8 mouse cellular contexts compared by ENCODE assay signal in genomic region chr1:44551461-44552370, GRCm38 (mm10). TPM values are rescaled to one million over a fixed set of nuclear protein-coding genes. Genes with fewer than 3 reads are reported as not detected.
DNase-seq lines count a peak whose midpoint lies in the region; ATAC-seq and TF ChIP-seq lines count a peak whose summit lies in the region.

Gene Gulp1 (plus strand): TSS chr1:44551511.

- H3K36me3 ChIP-seq in hindbrain, embryonic 15.5 days: no peaks in the 10 kb centered on the region

- intact Hi-C loops in left cerebral cortex, adult 2 months (cut with DNase I): loop anchor here (10.0 kb wide), 2 partner anchors 163 to 193 kb away; no protein-coding TSS in a partner anchor

- H3K4me3 ChIP-seq in hindbrain, embryonic 15.5 days: peak within 1 kb of the TSS; percentile 67
- peak within 1 kb of the TSS; percentile 52 for H3K4me3 ChIP-seq in left cerebral cortex, adult 2 months

- WGBS in hindbrain, embryonic 15.5 days: under 1% methylated on average over 55 of the region's 55 CpGs

- peak within 1 kb of the TSS; percentile 59 for H3K9ac ChIP-seq in hindbrain, embryonic 15.5 days

- peak; percentile 90 for ATAC-seq in common myeloid progenitor, adult 5-6 weeks (replicated peaks; ENCODE audit: low read depth, poor library complexity, severe bottlenecking)
- ATAC-seq in hindbrain, embryonic 15.5 days (ENCODE audit: low FRiP score, low read depth): peak; percentile 91
- no peak for ATAC-seq in activated CD4-positive, CD25-positive, alpha-beta regulatory T cell, adult 4 months

- H3K9me3 ChIP-seq in hindbrain, embryonic 15.5 days: no peaks in the 10 kb centered on the region

- peak; percentile 63 to 75 for DNase-seq in adrenal gland, adult 18-20 months (ENCODE audit: low spot score in 2 of 2)
- peak; percentile 35 to 50 for DNase-seq in gastrocnemius, adult 8-10 months (ENCODE audit: low spot score in 2 of 2)
- peak; percentile 56 to 63 for DNase-seq in left cerebral cortex, adult 2 months (ENCODE audit: extremely low spot score in 1 of 2, low spot score in 2 of 2)
- DNase-seq in lung, postnatal 36 days: peak; percentile 72
- DNase-seq in right cerebral cortex, adult 18-20 months: peak; percentile 51

- peak within 1 kb of the TSS; percentile 93 for H3K4me2 ChIP-seq in hindbrain, embryonic 15.5 days

- peaks cover 17% of the 10 kb centered on the region for H3K4me1 ChIP-seq in hindbrain, embryonic 15.5 days (replicated peaks)

- no peaks in the 10 kb centered on the region for H3K27me3 ChIP-seq in hindbrain, embryonic 15.5 days

- peak; percentile 70 for TF ChIP-seq CTCF in left cerebral cortex, adult 2 months (IDR thresholded peaks at IDR 0.05)

- H3K27ac ChIP-seq in hindbrain, embryonic 15.5 days (replicated peaks): peak within 1 kb of the TSS; percentile 66
- peak within 1 kb of the TSS; percentile 42 for H3K27ac ChIP-seq in left cerebral cortex, adult 2 months

RNA-seq across cellular contexts. Expression of gene Gulp1, which starts in this region (rescaled TPM):
- 10 to 100 TPM; 17.6 to 37.4 TPM for total RNA-seq in adrenal gland, adult 18-20 months (2021)
- 3.2 and 3.3 TPM in 2 replicates for total RNA-seq in common myeloid progenitor, adult 5-6 weeks (2017)
- total RNA-seq in gastrocnemius, adult 8-10 months (2022): 1 to 10 TPM; 1.7 to 3.1 (median 1.9) TPM
- polyA plus RNA-seq in hindbrain, embryonic 15.5 days (2015; fragmentation: Nextera tagmentation; extraction: Ambion mirVana): 8.1 and 9.3 TPM in 2 replicates
- 1 to 10 TPM; 4.6 to 4.8 TPM for total RNA-seq in left cerebral cortex, adult 2 months (2021)
- not detected for polyA plus RNA-seq in activated CD4-positive, CD25-positive, alpha-beta regulatory T cell, adult 4 months (2017; shearing (Covaris generic))
